17 mouse cellular contexts compared by ENCODE assay signal in the genomic region with DNA sequence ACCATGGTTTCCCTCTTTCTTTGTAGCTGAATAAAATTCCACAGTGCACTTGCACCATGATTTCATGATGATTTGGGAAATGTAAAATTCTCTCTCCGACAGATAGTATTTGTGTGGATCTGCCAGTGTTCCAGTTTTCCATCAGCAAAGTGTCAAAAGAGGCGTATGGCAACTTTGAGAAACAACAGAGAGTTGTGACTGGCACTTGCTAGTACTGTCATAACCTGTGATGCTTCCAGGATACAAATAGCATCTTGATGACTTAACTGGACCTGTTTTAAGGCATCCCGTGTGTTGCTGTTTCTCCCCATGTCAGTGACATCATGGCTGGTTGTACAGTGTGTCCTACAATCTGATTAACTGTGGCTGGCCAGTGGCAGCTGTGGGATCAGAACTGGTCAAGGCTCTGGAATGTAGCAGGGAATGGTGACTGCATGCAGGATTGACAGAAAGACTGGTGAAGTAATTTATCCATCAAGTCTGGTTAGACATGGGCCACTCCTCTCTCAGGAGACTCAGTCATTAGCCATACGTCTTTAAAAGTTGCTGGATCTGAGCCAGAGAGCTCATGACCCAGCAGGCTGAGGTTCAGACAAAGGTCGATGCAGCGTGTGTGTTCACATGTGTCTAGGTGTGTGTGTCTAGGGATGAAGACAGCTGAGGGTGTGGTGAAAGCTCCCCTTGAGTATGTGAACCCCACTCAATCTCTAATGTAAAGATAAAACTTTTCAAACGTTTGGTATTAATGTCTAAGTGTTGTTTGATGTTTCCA.
DNase-seq lines count a peak whose midpoint lies in the region; ATAC-seq and TF ChIP-seq lines count a peak whose summit lies in the region.
"Had no signal": no experiment of that assay in that cellular context is flagged by ENCODE, and none has a peak within 500 bp of the region (broad histone marks: within the 10 kb centered on the region; RNA-seq: fewer than 3 reads in every experiment).

No protein-coding gene starts in this region.

- no peaks in the 10 kb centered on the region for H3K9me3 ChIP-seq in forebrain, postnatal 0 days (ENCODE audit: low read length)
- no peaks in the 10 kb centered on the region for H3K9me3 ChIP-seq in forebrain, embryonic 13.5 days (replicated peaks)
- no peaks in the 10 kb centered on the region for H3K9me3 ChIP-seq in liver, embryonic 16.5 days (replicated peaks; ENCODE audit: control insufficient read depth, low read length)
- no peaks in the 10 kb centered on the region for H3K9me3 ChIP-seq in liver, embryonic 12.5 days (replicated peaks)
- H3K9me3 ChIP-seq: hindbrain, embryonic 15.5 days; liver, embryonic 13.5 days; midbrain, embryonic 10.5 days had no signal

- H3K27me3 ChIP-seq in forebrain, postnatal 0 days (ENCODE audit: insufficient read depth, low read length): no peaks in the 10 kb centered on the region
- H3K27me3 ChIP-seq in forebrain, embryonic 13.5 days: no peaks in the 10 kb centered on the region
- no peaks in the 10 kb centered on the region for H3K27me3 ChIP-seq in liver, embryonic 16.5 days (ENCODE audit: control insufficient read depth, insufficient read depth, low read depth, low read length)
- no peaks in the 10 kb centered on the region for H3K27me3 ChIP-seq in liver, embryonic 12.5 days (replicated peaks)
- H3K27me3 ChIP-seq: liver, embryonic 13.5 days had no signal

- no peak overlapping the region for H3K27ac ChIP-seq in forebrain, postnatal 0 days (ENCODE audit: low read depth, low read length)
- H3K27ac ChIP-seq in forebrain, embryonic 13.5 days: no peak overlapping the region
- H3K27ac ChIP-seq in liver, embryonic 16.5 days (ENCODE audit: low read length): no peak overlapping the region
- no peak overlapping the region for H3K27ac ChIP-seq in liver, embryonic 12.5 days
- H3K27ac ChIP-seq: hindbrain, embryonic 15.5 days; layer of hippocampus, adult 2 months; liver, embryonic 13.5 days; midbrain, embryonic 10.5 days had no signal

- peak; percentile 20 for DNase-seq in forebrain, postnatal 0 days
- peak; percentile 74 for DNase-seq in lung, postnatal 10 days
- no peak for DNase-seq in urinary bladder, adult 2 months (ENCODE audit: low spot score)
- no peak for DNase-seq in cerebellum, adult 9-10 months
- no peak for DNase-seq in retina, postnatal 1 day
- DNase-seq: adrenal gland, adult 2 months; cerebellum, postnatal 10 days; kidney, adult 9 months; liver, embryonic 13.5 days; right cerebral cortex, postnatal 14 days; thymus, adult 2 months had no signal

- H3K4me1 ChIP-seq in forebrain, postnatal 0 days (ENCODE audit: insufficient read depth): peaks cover 7% of the 10 kb centered on the region; the same call in 1 of the 2 replicates
- peaks cover 27% of the 10 kb centered on the region for H3K4me1 ChIP-seq in forebrain, embryonic 13.5 days
- H3K4me1 ChIP-seq in liver, embryonic 16.5 days (ENCODE audit: control insufficient read depth, low read depth, low read length): peaks cover 6% of the 10 kb centered on the region; the same call in 1 of the 2 replicates
- peaks cover 51% of the 10 kb centered on the region for H3K4me1 ChIP-seq in liver, embryonic 12.5 days

- H3K4me3 ChIP-seq in forebrain, postnatal 0 days (ENCODE audit: low read depth, low read length): no peak overlapping the region
- no peak overlapping the region for H3K4me3 ChIP-seq in forebrain, embryonic 13.5 days
- H3K4me3 ChIP-seq in liver, embryonic 16.5 days (ENCODE audit: low read depth, low read length): no peak overlapping the region
- no peak overlapping the region for H3K4me3 ChIP-seq in liver, embryonic 12.5 days
- H3K4me3 ChIP-seq: hindbrain, embryonic 15.5 days; layer of hippocampus, adult 2 months; liver, embryonic 13.5 days; midbrain, embryonic 10.5 days had no signal

- H3K9ac ChIP-seq in forebrain, postnatal 0 days: no peak overlapping the region
- no peak overlapping the region for H3K9ac ChIP-seq in forebrain, embryonic 13.5 days
- H3K9ac ChIP-seq in liver, embryonic 16.5 days (ENCODE audit: low read depth, low read length): no peak overlapping the region
- H3K9ac ChIP-seq in liver, embryonic 12.5 days: no peak overlapping the region
- H3K9ac ChIP-seq: hindbrain, embryonic 15.5 days; liver, embryonic 13.5 days had no signal

- H3K36me3 ChIP-seq in forebrain, postnatal 0 days (ENCODE audit: insufficient read depth): no peaks in the 10 kb centered on the region
- no peaks in the 10 kb centered on the region for H3K36me3 ChIP-seq in forebrain, embryonic 13.5 days (ENCODE audit: poor library complexity, severe bottlenecking)
- no peaks in the 10 kb centered on the region for H3K36me3 ChIP-seq in liver, embryonic 16.5 days (ENCODE audit: control insufficient read depth, insufficient read depth)
- H3K36me3 ChIP-seq in liver, embryonic 12.5 days: no peaks in the 10 kb centered on the region
- H3K36me3 ChIP-seq: hindbrain, embryonic 15.5 days; liver, embryonic 13.5 days; midbrain, embryonic 10.5 days had no signal

- ATAC-seq in forebrain, postnatal 0 days: peak; percentile 63
- ATAC-seq in forebrain, embryonic 13.5 days: no peak
- ATAC-seq in liver, embryonic 16.5 days (ENCODE audit: low read depth): peak; percentile 31; the same call in 1 of the 2 replicates
- no peak for ATAC-seq in liver, embryonic 12.5 days

- TF ChIP-seq CTCF in forebrain, postnatal 0 days (IDR thresholded peaks at IDR 0.05; ENCODE audit: low read depth): no peak

- 59% methylated on average over 7 of the region's 7 CpGs for WGBS in forebrain, postnatal 0 days
- WGBS in forebrain, embryonic 13.5 days: 77% methylated on average over 7 of the region's 7 CpGs
- 50% methylated on average over 7 of the region's 7 CpGs for WGBS in liver, embryonic 16.5 days (ENCODE audit: insufficient replicate concordance)
- WGBS in liver, embryonic 12.5 days (ENCODE audit: insufficient replicate concordance): 62% methylated on average over 7 of the region's 7 CpGs

- no peak overlapping the region for H3K4me2 ChIP-seq in forebrain, postnatal 0 days (ENCODE audit: low read depth)
- H3K4me2 ChIP-seq in forebrain, embryonic 13.5 days: no peak overlapping the region
- H3K4me2 ChIP-seq in liver, embryonic 16.5 days (ENCODE audit: low read depth, low read length): no peak overlapping the region
- no peak overlapping the region for H3K4me2 ChIP-seq in liver, embryonic 12.5 days
- H3K4me2 ChIP-seq: hindbrain, embryonic 15.5 days; liver, embryonic 13.5 days had no signal

Comparison
In these comparisons a context has a peak if more than half of its experiments do, and no peak if none do; other contexts are left out.
1. ATAC-seq: peak in forebrain, postnatal 0 days (single experiment) and liver, embryonic 16.5 days (single experiment); none in forebrain, embryonic 13.5 days (single experiment) and liver, embryonic 12.5 days (single experiment).
2. DNase-seq: peak in forebrain, postnatal 0 days (single experiment) and lung, postnatal 10 days (single experiment); none in urinary bladder, adult 2 months (single experiment), cerebellum, adult 9-10 months (single experiment) and retina, postnatal 1 day (single experiment).